ENCODE assay signal across 17 mouse cellular contexts in the genomic region with DNA sequence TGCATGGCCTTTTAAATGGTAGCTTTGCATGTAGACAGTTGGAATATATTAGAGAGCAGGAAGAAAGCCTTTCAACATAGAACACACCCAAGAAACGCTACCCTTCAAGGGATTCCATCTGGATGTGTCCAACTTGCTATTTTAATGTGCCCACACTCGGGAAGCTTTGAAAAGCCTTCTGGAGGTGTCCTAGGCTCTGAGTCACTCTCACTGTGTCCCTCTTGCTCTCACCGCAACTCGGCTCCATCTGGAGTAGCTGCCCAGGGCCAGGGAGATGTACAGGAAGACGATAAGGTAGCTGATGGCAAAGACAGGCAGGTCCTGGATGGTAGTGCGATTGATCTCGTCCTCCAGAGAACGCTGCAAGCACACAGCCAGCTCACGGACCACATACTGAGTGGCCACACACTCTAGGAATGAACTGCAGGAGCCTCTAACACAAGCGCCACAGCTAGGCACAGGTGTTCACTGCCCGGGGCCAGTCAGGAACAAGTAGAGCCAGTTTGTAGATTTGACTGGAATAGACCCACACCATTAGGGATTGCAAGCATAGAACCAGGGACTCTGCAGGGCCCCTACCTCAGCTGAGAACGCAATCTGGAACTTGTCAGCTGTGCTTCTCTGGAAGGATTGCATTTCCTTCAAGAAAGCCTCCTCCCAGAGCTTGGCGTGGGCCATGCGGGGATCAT. TPM values are rescaled to one million over a fixed set of nuclear protein-coding genes. Genes with fewer than 3 reads are reported as not detected.
DNase-seq lines count a peak whose midpoint lies in the region; ATAC-seq and TF ChIP-seq lines count a peak whose summit lies in the region.
"Had no signal": no experiment of that assay in that cellular context is flagged by ENCODE, and none has a peak within 500 bp of the region (broad histone marks: within the 10 kb centered on the region; RNA-seq: fewer than 3 reads in every experiment).

No protein-coding gene starts in this region.

- 0 out of 2 replicates have a peak, but pooled peaks have one; percentile 14 for TF ChIP-seq EP300 in ES-Bruce4 (IDR thresholded peaks at IDR 0.05; ENCODE audit: insufficient read depth, low read depth, low read length)

- peak; percentile 8 for DNase-seq in kidney, adult 18-20 months
- peak; percentile 25 to 47 for DNase-seq in left cerebral cortex, adult 2 months (ENCODE audit: extremely low spot score in 1 of 2, low spot score in 2 of 2)
- DNase-seq in lung, postnatal 10 days: no peak
- DNase-seq in adrenal gland, adult 8-10 months: no peak
- DNase-seq in urinary bladder, postnatal 25 days (ENCODE audit: low spot score): no peak
- DNase-seq: cerebellum, adult 11 months; gastrocnemius, adult 2 months; liver; lung, embryonic 14.5 days had no signal

- intact Hi-C loops in left cerebral cortex, adult 2 months (cut with DNase I): no loop called here

- H3K9me3 ChIP-seq in intestine, postnatal 0 days (ENCODE audit: control insufficient read depth): no peaks in the 10 kb centered on the region
- H3K9me3 ChIP-seq in intestine, embryonic 16.5 days (ENCODE audit: control insufficient read depth, low read length): no peaks in the 10 kb centered on the region
- H3K9me3 ChIP-seq in ES-Bruce4 (replicated peaks; ENCODE audit: control insufficient read depth, insufficient read depth, low read length, poor library complexity, severe bottlenecking): no peaks in the 10 kb centered on the region
- H3K9me3 ChIP-seq: intestine, embryonic 15.5 days; neural tube, embryonic 13.5 days; stomach, embryonic 15.5 days had no signal

- no peaks in the 10 kb centered on the region for H3K4me1 ChIP-seq in intestine, postnatal 0 days (replicated peaks; ENCODE audit: control insufficient read depth, insufficient read depth, low read length)
- no peaks in the 10 kb centered on the region for H3K4me1 ChIP-seq in intestine, embryonic 16.5 days (ENCODE audit: control insufficient read depth, insufficient read depth, low read length)
- H3K4me1 ChIP-seq in ES-Bruce4 (ENCODE audit: control insufficient read depth, insufficient read depth, low read length): peaks cover 3% of the 10 kb centered on the region
- H3K4me1 ChIP-seq: intestine, embryonic 15.5 days; neural tube, embryonic 13.5 days; stomach, embryonic 15.5 days had no signal

- no peak for ATAC-seq in intestine, postnatal 0 days
- no peak for ATAC-seq in intestine, embryonic 16.5 days
- ATAC-seq: intestine, embryonic 15.5 days had no signal

- peak overlapping the region; percentile 72; the same call in 1 of the 2 replicates for H3K4me2 ChIP-seq in intestine, postnatal 0 days (replicated peaks; ENCODE audit: low read depth)
- no peak overlapping the region for H3K4me2 ChIP-seq in intestine, embryonic 16.5 days (ENCODE audit: low read depth, low read length)
- H3K4me2 ChIP-seq: intestine, embryonic 15.5 days; lung, embryonic 14.5 days; neural tube, embryonic 13.5 days; stomach, embryonic 15.5 days had no signal

- no peak overlapping the region for H3K27ac ChIP-seq in intestine, postnatal 0 days (ENCODE audit: low read depth, low read length)
- H3K27ac ChIP-seq in intestine, embryonic 16.5 days (ENCODE audit: low read length): no peak overlapping the region
- H3K27ac ChIP-seq in ES-Bruce4 (ENCODE audit: insufficient read depth, low read length): no peak overlapping the region
- H3K27ac ChIP-seq in left cerebral cortex, adult 2 months: peak overlapping the region; percentile 57
- H3K27ac ChIP-seq: gastrocnemius, adult 2 months; intestine, embryonic 15.5 days; neural tube, embryonic 13.5 days; stomach, embryonic 15.5 days had no signal

- peaks cover 28% of the 10 kb centered on the region for H3K36me3 ChIP-seq in intestine, postnatal 0 days (ENCODE audit: control insufficient read depth, insufficient read depth)
- H3K36me3 ChIP-seq in intestine, embryonic 16.5 days (ENCODE audit: control insufficient read depth, insufficient read depth, low read length): no peaks in the 10 kb centered on the region
- H3K36me3 ChIP-seq in ES-Bruce4 (ENCODE audit: control insufficient read depth, insufficient read depth, low read length, poor library complexity, severe bottlenecking): no peaks in the 10 kb centered on the region
- H3K36me3 ChIP-seq: intestine, embryonic 15.5 days; neural tube, embryonic 13.5 days; stomach, embryonic 15.5 days had no signal

- no peak overlapping the region for H3K9ac ChIP-seq in intestine, postnatal 0 days (ENCODE audit: low read depth, low read length)
- no peak overlapping the region for H3K9ac ChIP-seq in intestine, embryonic 16.5 days (ENCODE audit: low read depth, low read length)
- H3K9ac ChIP-seq in ES-Bruce4 (ENCODE audit: low read depth, poor library complexity, severe bottlenecking): no peak overlapping the region
- H3K9ac ChIP-seq: intestine, embryonic 15.5 days; lung, embryonic 14.5 days; neural tube, embryonic 13.5 days; stomach, embryonic 15.5 days had no signal

- H3K4me3 ChIP-seq in intestine, postnatal 0 days (ENCODE audit: low read depth, low read length): no peak overlapping the region
- no peak overlapping the region for H3K4me3 ChIP-seq in intestine, embryonic 16.5 days (ENCODE audit: low read length)
- no peak overlapping the region for H3K4me3 ChIP-seq in ES-Bruce4 (ENCODE audit: low read depth, low read length)
- H3K4me3 ChIP-seq in left cerebral cortex, adult 2 months: no peak overlapping the region
- H3K4me3 ChIP-seq: gastrocnemius, adult 2 months; intestine, embryonic 15.5 days; neural tube, embryonic 13.5 days; stomach, embryonic 15.5 days had no signal

- TF ChIP-seq POLR2A in ES-Bruce4 (IDR thresholded peaks at IDR 0.05; ENCODE audit: insufficient read depth, low read length): no peak

- WGBS in intestine, postnatal 0 days: 77% methylated on average over 14 of the region's 14 CpGs
- WGBS in intestine, embryonic 16.5 days: 76% methylated on average over 14 of the region's 14 CpGs

- no peaks in the 10 kb centered on the region for H3K27me3 ChIP-seq in intestine, postnatal 0 days (replicated peaks; ENCODE audit: control insufficient read depth, insufficient read depth, low read length)
- H3K27me3 ChIP-seq in intestine, embryonic 16.5 days (replicated peaks; ENCODE audit: control insufficient read depth, insufficient read depth, low read length): no peaks in the 10 kb centered on the region; the same call in 1 of the 2 replicates
- H3K27me3 ChIP-seq in ES-Bruce4 (ENCODE audit: control insufficient read depth, insufficient read depth, low read length, poor library complexity, severe bottlenecking): no peaks in the 10 kb centered on the region
- H3K27me3 ChIP-seq: intestine, embryonic 15.5 days; neural tube, embryonic 13.5 days; stomach, embryonic 15.5 days had no signal

- no peak for TF ChIP-seq CTCF in intestine, postnatal 0 days (IDR thresholded peaks at IDR 0.05; ENCODE audit: low read depth)
- no peak for TF ChIP-seq CTCF in ES-Bruce4 (IDR thresholded peaks at IDR 0.05; ENCODE audit: low read depth, low read length)
- no peak for TF ChIP-seq CTCF in left cerebral cortex, adult 2 months (IDR thresholded peaks at IDR 0.05)

RNA-seq across cellular contexts. Expression of gene Npc1l1, which starts 5.3 kb away (rescaled TPM):
- polyA plus RNA-seq in intestine, postnatal 0 days (2015; fragmentation: Nextera tagmentation; extraction: Ambion mirVana): 70.7 and 75.4 TPM in 2 replicates
- 26.5 and 43.4 TPM in 2 replicates for polyA plus RNA-seq in intestine, embryonic 16.5 days (2015; fragmentation: Nextera tagmentation; extraction: Ambion mirVana)
- 0.45 and 0.75 TPM in 2 replicates for polyA plus RNA-seq in ES-Bruce4 (2011; ENCODE audit: insufficient read depth, insufficient read length, low read depth, missing spikeins)
- total RNA-seq in left cerebral cortex, adult 2 months (2021): 1 to 10 TPM in 1 of 2 experiments, under 1 TPM in 1; 0.77 to 1.0 TPM
- total RNA-seq in adrenal gland, adult 8-10 months (2022): under 1 TPM in 2 of 4 experiments, not detected in 2; 0.13 to 0.15 TPM
- total RNA-seq: hematopoietic stem cell, adult 5-6 weeks; megakaryocyte, adult 5-6 weeks had no signal
- polyA plus RNA-seq: lung, embryonic 14.5 days; neural tube, embryonic 13.5 days had no signal

RNA-seq across cellular contexts. Expression of gene Nudcd3, which starts 24.5 kb away (rescaled TPM):
- polyA plus RNA-seq in intestine, postnatal 0 days (2015; fragmentation: Nextera tagmentation; extraction: Ambion mirVana): 17.2 and 20.0 TPM in 2 replicates
- polyA plus RNA-seq in intestine, embryonic 16.5 days (2015; fragmentation: Nextera tagmentation; extraction: Ambion mirVana): 28.4 and 33.3 TPM in 2 replicates
- 77.6 and 78.2 TPM in 2 replicates for polyA plus RNA-seq in ES-Bruce4 (2011; ENCODE audit: insufficient read depth, insufficient read length, low read depth, missing spikeins)
- total RNA-seq in left cerebral cortex, adult 2 months (2021): 100 to 1,000 TPM; 120 to 125 TPM
- 10 to 100 TPM; 69.6 to 92.4 (median 82.8) TPM for total RNA-seq in adrenal gland, adult 8-10 months (2022)

RNA-seq across cellular contexts. Expression of gene A730071L15Rik, which starts 24.9 kb away (rescaled TPM):
- 0.41 and 0.74 TPM in 2 replicates for polyA plus RNA-seq in intestine, postnatal 0 days (2015; fragmentation: Nextera tagmentation; extraction: Ambion mirVana)
- polyA plus RNA-seq in intestine, embryonic 16.5 days (2015; fragmentation: Nextera tagmentation; extraction: Ambion mirVana): 0.45 and 0.62 TPM in 2 replicates
- polyA plus RNA-seq in ES-Bruce4 (2011; ENCODE audit: insufficient read depth, insufficient read length, low read depth, missing spikeins): 0.41 and 0.49 TPM in 2 replicates
- under 1 TPM in 1 of 2 experiments, not detected in 1; 0.56 TPM for total RNA-seq in left cerebral cortex, adult 2 months (2021)
- total RNA-seq in adrenal gland, adult 8-10 months (2022): under 1 TPM in 2 of 4 experiments, not detected in 2; 0.17 to 0.30 TPM
- total RNA-seq: hematopoietic stem cell, adult 5-6 weeks had no signal

RNA-seq across cellular contexts. Expression of gene Ddx56, which starts 42.9 kb away (rescaled TPM):
- polyA plus RNA-seq in intestine, postnatal 0 days (2015; fragmentation: Nextera tagmentation; extraction: Ambion mirVana): 36.3 and 39.7 TPM in 2 replicates
- polyA plus RNA-seq in intestine, embryonic 16.5 days (2015; fragmentation: Nextera tagmentation; extraction: Ambion mirVana): 100 and 110 TPM in 2 replicates
- polyA plus RNA-seq in ES-Bruce4 (2011; ENCODE audit: insufficient read depth, insufficient read length, low read depth, missing spikeins): 60.4 and 62.7 TPM in 2 replicates
- 10 to 100 TPM; 48.1 to 50.2 TPM for total RNA-seq in left cerebral cortex, adult 2 months (2021)
- 10 to 100 TPM; 55.2 to 69.7 (median 60.3) TPM for total RNA-seq in adrenal gland, adult 8-10 months (2022)

RNA-seq across cellular contexts. Expression of gene Tmed4, which starts 50.0 kb away (rescaled TPM):
- polyA plus RNA-seq in intestine, postnatal 0 days (2015; fragmentation: Nextera tagmentation; extraction: Ambion mirVana): 198 and 203 TPM in 2 replicates
- polyA plus RNA-seq in intestine, embryonic 16.5 days (2015; fragmentation: Nextera tagmentation; extraction: Ambion mirVana): 165 and 177 TPM in 2 replicates
- 38.5 and 41.5 TPM in 2 replicates for polyA plus RNA-seq in ES-Bruce4 (2011; ENCODE audit: insufficient read depth, insufficient read length, low read depth, missing spikeins)
- 100 to 1,000 TPM in 1 of 2 experiments, 10 to 100 TPM in 1; 96.2 to 102 TPM for total RNA-seq in left cerebral cortex, adult 2 months (2021)
- total RNA-seq in adrenal gland, adult 8-10 months (2022): 100 to 1,000 TPM; 116 to 136 (median 128) TPM

Comparison
In these comparisons a context has a peak if more than half of its experiments do, and no peak if none do; other contexts are left out.
1. DNase-seq: peak in kidney, adult 18-20 months (single experiment) and left cerebral cortex, adult 2 months (2 of 2); none in lung, postnatal 10 days (single experiment), adrenal gland, adult 8-10 months (single experiment) and urinary bladder, postnatal 25 days (single experiment).
2. RNA of gene Npc1l1, which starts 5.3 kb away (polyA plus RNA-seq): 70.7 to 75.4 TPM in intestine, postnatal 0 days and 26.5 to 43.4 TPM in intestine, embryonic 16.5 days; 0.45 to 0.75 TPM in ES-Bruce4; every median in the first group is over 10 times any median in the second.